Mouse (Mus musculus) gastrocnemius, adult 2 months (tissue): Measurements from ENCODE around the gene Gm12185. TPM values are rescaled to one million over a fixed set of nuclear protein-coding genes. Genes with fewer than 3 reads are reported as not detected.
"Not testable (repeated sequence)": the region's sequence is repeated elsewhere in the genome, so short reads cannot be mapped to it uniquely, and the experiment has no call there.

Experiments
- DNase-seq: peaks from one replicate; pipeline ENCODE4 v3.0.0; 2022
- H3K27ac ChIP-seq: fragments of 200-600 bp; 2 replicates; pipeline ENCODE4 v1.8.1; 2022; ENCODE audit warnings: mild to moderate bottlenecking
- H3K4me3 ChIP-seq: fragments of 200-600 bp; 2 replicates; pipeline ENCODE4 v1.8.1; 2022; ENCODE audit warnings: mild to moderate bottlenecking, moderate library complexity
- intact Hi-C: fragments of 180-260 bp; cut with DNase I; formaldehyde crosslinking; loops from one replicate; pipeline ENCODE4 v1.15.1; 2025
- long read RNA-seq, 2 experiments: library from polyadenylated mRNA; stranded (forward); transcript quantifications; one replicate each; pipeline ENCODE4 v2.0.0; 2021
- total RNA-seq, 2 experiments: library from RNA; stranded (reverse); gene quantifications; 2 replicates each; pipeline ENCODE4 v1.2.3; 2021

Gene Gm12185
- total RNA-seq, result under 1 TPM; 0.39 to 0.46 TPM
- long read RNA-seq, experiment 1, result 0 reads
- long read RNA-seq, experiment 2, partial matches to known transcripts, result 0 of 1 reads
- long read RNA-seq, experiment 2, other reads (novel, unspliced or antisense), result 1 of 1 reads

DNA sequence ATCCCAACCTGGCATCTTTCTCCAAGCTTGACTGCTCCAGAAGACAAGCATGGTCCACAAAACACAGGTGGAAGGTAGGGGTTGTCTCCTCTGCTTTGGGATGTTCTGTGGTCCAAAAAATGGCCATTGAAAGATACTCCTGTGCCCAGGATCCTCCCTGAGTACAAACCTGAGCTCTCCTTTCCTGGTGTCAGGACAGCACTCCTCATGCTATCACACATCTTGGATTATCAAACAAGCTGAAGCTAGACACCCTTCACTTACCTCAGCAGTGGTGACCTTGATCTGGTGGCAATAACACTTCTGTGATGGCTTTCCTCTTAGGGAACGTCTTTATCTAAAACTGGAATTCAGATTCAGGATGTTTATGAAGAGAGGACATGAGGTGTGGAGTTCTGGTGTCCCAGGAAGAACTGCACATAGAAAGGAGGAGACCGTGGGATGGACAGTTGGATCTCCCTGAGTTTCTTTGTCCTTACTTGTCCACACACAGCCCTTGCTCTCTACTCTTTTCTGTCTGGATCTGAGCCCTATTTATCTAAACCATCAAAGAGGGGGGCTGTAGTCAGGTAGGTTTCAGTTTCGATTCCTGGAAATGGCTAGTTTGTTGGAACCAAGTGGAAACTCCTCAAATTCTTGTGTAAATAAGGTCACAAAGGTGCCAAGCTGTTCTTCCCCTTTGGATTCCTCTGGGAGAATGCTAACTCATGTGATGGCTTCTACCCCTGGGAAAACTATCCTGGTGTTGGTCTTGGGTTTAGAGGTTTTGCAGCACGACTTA, at the start of gene Gm12185:
Gene Gm12185, minus strand, starts transcription at position 487 of the 781 bp plus-strand sequence.
- DNase-seq, result not testable (repeated sequence)
- intact Hi-C loops, result loop anchor here (10.0 kb wide), 1 partner anchor 93 kb away; no protein-coding TSS in a partner anchor
- Histone ChIP-seq H3K27ac (peak within 1 kb of the TSS; percentile 79), H3K4me3 (peak within 1 kb of the TSS; percentile 26)

DNA sequence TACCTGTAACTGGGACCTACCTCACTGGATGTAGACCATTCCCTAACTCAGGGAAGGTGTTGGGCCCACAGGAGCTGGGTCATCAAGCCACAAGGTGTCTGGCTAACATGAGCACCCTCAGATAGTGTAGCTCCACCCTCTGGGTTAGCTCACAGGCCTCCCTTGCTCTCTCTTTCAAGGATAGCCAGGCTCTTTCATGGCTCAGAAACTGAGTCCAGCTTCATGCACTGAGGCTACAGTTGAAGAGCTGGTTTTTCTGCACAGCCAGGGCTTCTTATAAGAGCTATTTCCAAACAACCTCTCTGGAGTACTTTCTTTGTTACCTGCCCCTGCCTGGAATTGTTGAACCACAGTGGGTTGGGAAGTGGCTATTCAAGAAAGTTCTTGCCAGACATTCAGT, 20.0 kb upstream of the Gm12185 start:
- DNase-seq, H3K27ac ChIP-seq, intact Hi-C loops, H3K4me3 ChIP-seq: not testable (repeated sequence)

DNA sequence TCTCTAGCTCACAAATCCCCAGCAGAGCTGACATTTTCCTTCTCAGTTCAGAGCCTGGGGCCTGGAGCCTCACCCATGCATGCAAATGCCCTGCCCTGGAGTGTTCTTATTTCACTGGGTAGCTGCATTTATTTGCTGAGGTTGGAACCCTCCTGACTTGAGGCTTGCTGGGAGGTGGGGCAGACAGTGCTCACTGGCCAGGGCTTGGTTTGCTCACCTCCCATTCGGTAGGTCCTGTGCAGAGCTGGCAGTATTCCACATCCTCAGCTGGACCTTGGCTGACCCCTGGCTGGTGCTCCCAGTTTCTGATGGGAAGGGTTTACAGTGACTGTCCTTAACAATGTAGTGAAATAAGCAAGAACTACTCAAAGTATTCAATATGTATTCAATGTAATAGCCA, 14.8 kb upstream of the Gm12185 start:
- DNase-seq, intact Hi-C loops, H3K27ac ChIP-seq: not testable (repeated sequence)

DNA sequence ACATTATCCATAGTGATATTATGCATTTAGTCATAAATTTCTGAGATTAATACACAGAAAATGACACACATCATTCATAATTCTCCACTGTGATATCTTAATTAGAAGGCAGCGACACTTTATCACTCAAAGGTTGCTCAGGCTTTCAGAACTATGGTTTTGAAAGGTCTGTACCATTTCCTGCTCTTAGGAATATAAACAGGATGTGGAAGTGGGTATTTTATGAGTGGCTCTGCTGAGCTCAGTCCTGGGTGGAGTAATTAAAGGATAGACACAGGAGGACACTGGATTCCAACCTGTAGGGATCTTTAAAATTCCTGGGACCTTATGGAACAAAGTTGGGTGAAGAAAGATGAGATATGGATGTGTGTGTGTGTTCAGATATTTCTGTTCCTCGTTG, 14.3 kb upstream of the Gm12185 start:
- H3K4me3 ChIP-seq, DNase-seq, H3K27ac ChIP-seq, intact Hi-C loops: not testable (repeated sequence)

More for the DNA sequence above, 14.8 kb upstream of the Gm12185 start:
- not testable (repeated sequence) for H3K4me3 ChIP-seq

DNA sequence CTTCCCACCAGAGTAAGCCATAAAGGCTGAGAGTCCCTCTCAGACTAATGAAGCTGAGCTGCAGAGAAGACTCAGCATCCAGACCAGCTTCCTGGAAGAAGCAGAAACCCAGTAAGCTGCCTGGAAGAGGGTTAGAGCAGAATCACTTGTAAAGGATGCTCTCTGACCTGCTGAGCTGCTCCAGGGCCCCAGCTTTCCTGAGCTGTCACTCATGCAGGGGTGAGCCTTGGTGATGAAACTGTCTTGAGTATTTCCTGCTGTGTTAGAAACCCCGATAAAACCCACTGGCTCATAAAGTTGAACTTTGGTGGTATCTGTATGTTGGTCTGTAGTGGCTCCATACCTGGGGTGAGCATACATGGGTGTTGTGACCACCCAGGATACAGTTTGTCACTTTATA, 8.4 kb upstream of the Gm12185 start:
- DNase-seq, H3K4me3 ChIP-seq, intact Hi-C loops, H3K27ac ChIP-seq: not testable (repeated sequence)

DNA sequence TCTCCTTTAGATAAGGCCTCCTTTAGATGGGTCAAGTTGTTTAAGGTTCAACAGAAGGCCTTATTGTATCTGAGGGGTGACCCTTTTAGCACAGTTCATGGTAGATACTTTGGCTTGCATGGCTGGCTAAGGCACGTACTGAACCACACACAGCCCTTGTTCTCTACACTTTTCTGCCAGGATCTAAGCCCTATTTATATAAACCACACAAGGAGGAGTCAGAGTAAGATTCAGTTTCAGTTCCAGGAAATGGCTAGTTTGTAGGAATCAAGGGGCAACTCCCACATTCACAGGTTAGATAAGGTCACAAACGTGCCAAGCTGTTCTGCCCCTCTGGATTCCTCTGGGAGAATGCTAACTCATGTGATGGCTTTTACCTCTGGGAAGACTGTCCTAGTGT, 2.0 kb upstream of the Gm12185 start, which contains the start of gene Tgtp1:
Gene Tgtp1, minus strand, starts transcription at position 155 of the 400 bp plus-strand sequence.
- H3K4me3 ChIP-seq, DNase-seq: not testable (repeated sequence)
- 0 out of 2 replicates have a peak within 1 kb of the TSS, but pooled peaks have one; percentile 24 for H3K27ac ChIP-seq
- intact Hi-C loops, result loop anchor here (10.0 kb wide), 1 partner anchor 91 kb away; no protein-coding TSS in a partner anchor

DNA sequence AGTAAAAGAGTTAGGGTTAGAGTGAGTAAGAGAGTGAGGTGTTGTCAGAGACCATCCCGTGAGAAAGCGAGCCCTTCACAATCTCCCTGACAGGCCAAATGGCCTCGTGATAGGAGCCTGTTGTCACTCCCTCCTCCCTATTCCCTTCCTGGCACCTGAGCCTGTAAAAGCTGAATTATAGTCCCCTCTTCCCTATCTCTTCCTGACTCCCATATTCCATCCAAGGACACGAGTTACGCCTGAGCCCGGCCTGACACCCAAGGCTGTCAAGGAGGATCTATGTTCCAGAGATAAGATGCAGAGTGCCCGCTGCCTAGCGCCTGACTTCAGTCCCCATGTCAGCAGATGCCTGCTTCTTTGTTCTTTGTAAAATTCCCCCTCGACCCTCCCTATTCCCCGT, 1.3 kb upstream of the Gm12185 start:
- not testable (repeated sequence) for H3K27ac ChIP-seq, H3K4me3 ChIP-seq, DNase-seq
- intact Hi-C loops, result loop anchor here (10.0 kb wide), 1 partner anchor 92 kb away; no protein-coding TSS in a partner anchor

DNA sequence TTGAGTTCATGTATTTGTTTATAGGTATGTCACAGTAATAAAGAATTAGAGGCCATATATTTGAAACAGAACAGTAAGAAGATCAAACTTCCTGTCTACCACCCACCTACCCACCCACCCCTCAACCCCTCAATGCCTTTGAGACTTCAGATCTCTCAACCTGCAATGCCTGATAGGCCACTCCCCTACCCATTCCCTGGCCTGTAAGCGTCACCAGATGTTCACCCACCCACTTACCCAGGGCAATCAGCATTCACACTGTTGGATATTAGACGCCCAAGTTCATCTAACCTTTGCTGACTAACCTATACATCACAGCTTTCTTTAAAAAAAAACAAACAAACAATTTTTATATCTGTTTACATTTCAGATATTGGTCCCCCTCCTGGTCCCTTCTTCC, 2.0 kb downstream of the Gm12185 start:
- not testable (repeated sequence) for H3K27ac ChIP-seq, DNase-seq, H3K4me3 ChIP-seq
- intact Hi-C loops, result loop anchor here (10.0 kb wide), 1 partner anchor 95 kb away; no protein-coding TSS in a partner anchor

DNA sequence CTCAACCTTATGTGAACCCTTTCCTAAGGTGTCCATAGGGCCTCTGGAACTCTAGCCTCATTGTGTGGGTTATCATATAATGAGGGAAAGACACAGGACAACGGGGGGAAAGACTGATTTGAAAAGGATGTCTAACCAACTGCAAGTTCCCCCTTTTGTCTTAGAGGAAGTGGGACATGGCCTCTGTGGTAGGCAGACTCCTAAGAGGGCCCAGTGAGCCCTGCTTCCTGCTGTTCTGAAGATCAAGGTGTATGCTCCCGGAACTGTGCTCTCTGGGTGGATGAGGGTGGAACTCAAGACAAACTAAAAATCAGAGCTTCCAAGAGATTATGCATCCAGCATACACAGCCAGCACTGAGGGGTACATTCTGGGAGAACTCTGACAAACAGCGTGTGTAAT, 3.8 kb downstream of the Gm12185 start:
- DNase-seq, H3K4me3 ChIP-seq, intact Hi-C loops, H3K27ac ChIP-seq: not testable (repeated sequence)

DNA sequence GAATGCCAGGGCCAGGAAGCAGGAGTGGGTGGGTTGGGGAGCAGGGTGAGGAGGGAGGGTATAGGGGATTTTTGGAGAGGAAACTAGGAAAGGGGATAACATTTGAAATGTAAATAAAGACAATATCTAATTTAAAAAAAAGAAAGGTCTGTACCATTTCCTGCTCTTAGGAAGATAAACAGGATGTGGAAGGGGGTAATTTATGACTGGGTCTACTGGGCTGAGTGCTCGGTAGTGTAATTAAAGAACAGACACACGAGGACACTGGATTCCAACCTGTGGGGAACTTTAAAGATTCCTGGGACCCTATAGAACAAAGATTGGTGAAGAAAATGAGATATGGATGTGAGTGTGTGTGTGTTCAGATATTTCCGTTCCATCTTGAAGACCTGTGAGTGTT, 9.2 kb downstream of the Gm12185 start:
- H3K4me3 ChIP-seq, DNase-seq, intact Hi-C loops, H3K27ac ChIP-seq: not testable (repeated sequence)

DNA sequence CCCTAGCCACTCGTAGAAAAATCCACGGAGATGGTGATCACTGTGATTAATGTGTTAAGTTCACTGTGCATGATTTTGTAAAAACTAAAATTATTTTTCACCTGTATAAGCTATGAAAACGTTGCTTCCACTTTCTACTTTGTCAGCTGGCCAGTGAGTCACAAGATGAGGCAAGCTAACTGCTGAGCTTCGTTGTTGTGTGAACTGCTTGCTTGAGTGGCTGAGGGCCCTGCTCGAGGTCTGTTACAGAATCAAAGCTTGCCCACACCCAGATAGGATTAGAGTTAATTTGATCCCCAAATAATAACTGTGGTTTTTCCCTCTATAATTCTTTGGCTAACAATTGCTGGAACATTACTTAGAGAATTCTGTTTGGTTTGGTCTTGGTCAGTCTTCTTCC, 12.0 kb downstream of the Gm12185 start:
- H3K27ac ChIP-seq, H3K4me3 ChIP-seq, DNase-seq, intact Hi-C loops: not testable (repeated sequence)

DNA sequence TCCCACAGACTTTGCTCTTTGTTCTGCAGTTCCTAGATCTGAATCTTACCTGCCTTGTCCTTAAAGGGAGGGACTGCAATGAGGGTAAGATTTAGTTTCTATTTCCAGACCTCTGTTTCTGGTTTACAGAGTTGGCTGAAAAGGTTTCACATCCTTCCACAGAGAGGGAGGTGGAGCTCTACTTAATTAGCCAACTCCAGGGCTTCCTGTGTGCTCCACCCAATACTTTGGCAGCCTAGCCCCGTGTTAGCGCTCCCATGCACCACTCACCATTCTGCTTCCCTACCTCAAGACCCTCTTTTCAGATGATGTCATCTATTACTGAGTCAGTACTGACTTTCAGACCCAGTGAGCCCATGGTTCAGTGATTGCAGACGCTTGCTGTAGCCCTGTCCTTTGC, 12.8 kb downstream of the Gm12185 start, which contains the start of gene 9930111J21Rik1:
Gene 9930111J21Rik1, minus strand, starts transcription at position 148 of the 400 bp plus-strand sequence.
- H3K27ac ChIP-seq, H3K4me3 ChIP-seq, intact Hi-C loops, DNase-seq: not testable (repeated sequence)

DNA sequence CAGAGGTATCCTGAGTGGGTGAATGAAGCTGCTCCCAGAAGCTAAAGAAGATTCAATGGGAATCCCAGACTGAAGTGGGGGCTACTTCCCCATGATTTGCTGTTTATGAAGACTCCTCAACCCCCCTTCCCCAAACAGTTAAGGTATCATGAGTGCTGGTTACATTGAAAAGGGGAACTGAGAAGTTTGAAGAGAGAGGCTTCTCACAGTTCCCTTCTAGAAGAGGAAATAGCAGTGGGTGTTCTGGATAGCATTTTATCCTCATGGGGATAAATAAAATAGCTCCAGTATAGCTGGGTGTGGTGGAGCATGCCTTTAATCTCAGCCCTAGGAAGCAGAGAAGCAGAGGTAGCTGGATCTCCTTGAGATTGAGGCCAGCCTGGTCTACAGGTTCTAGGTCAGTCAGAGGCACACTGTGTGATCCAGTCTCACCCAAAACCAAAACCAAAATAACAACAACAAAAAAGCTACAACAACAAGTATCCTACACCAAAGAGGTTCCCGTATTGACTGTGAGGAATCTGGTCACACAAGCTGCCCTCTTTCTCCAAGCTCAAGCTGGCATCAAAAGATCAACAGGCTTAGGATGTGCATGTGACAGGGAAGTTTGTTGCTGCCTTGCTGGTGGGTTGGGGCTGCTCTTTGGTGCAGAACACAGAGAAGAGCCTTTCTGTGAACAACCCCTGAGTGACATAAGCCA, 13.6 kb downstream of the Gm12185 start, which contains the start of gene Olfr56:
Gene Olfr56, plus strand, starts transcription at position 650 of the 700 bp plus-strand sequence.
- H3K27ac ChIP-seq, intact Hi-C loops, DNase-seq, H3K4me3 ChIP-seq: not testable (repeated sequence)

DNA sequence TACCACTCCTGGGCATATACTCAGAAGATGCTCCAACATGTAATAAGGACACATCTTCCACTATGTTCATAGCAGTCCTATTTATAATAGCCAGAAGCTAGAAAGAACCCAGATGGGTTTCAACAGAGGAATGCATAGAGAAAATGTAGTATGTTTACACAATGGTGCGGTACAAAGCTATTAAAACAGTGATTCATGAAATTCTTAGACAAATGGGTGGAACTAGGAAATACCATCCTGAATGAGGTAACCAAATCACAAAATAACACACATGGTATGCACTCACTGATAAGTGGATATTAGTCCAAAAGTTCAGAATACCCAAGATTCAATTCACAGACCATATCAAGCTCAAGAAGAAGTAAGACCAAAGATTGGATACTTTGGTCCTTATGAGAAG, 17.3 kb downstream of the Gm12185 start:
- H3K4me3 ChIP-seq, H3K27ac ChIP-seq, DNase-seq, intact Hi-C loops: not testable (repeated sequence)

DNA sequence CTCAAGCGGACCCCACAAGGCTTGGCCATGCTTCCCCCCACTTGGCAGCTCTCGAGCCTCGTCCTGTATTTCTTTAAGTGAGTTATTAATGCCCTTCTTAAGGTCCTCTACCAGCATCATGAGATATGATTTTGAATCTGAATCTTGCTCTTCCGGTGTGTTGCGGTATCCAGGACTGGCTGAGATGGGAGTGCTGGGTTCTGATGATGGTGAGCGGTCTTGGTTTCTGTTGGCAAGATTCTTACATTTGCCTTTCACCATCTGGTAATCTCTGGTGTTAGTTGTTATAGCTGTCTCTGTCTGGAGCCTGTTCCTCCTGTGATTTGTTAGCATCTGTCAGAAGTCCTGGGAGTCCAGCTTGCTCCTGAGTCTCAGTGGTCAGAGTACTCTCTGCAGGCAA, 45.9 kb downstream of the Gm12185 start, which contains the start of gene Psme2b:
Gene Psme2b, minus strand, starts transcription at position 101 of the 400 bp plus-strand sequence.
- DNase-seq, H3K4me3 ChIP-seq, intact Hi-C loops, H3K27ac ChIP-seq: not testable (repeated sequence)

DNA sequence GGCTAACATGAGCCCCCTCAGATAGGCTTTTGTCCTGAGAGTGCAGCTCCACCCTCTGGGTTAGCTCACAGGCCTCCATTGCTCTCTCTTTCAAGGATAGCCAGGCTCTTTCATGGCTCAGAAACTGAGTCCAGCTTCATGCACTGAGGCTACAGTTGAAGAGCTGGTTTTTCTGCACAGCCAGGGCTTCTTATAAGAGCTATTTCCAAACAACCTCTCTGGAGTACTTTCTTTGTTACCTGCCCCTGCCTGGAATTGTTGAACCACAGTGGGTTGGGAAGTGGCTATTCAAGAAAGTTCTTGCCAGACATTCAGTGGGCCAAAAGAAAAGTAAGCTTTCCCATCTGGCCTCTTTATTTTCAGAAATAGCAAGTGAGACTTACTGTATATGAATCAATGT, 52.7 kb downstream of the Gm12185 start:
- intact Hi-C loops, H3K4me3 ChIP-seq, DNase-seq, H3K27ac ChIP-seq: not testable (repeated sequence)

DNA sequence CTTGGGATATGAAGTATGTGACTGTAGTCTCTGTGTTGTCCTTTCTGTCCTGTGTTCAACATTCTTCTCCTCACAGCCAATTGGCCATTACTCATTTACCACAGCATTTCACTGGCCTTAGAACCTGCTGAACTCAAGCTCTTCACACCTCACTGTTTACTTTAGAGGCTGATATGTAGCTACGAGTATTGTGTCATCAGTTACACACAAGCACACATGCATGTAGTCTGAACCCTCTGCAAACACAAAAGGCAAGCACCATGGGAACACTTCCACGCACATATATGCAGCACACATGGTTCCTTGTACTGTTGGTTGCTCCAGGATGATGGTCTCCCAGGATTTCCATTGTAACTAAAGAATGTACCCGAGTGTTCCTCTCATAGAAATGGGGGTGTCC, 56.7 kb downstream of the Gm12185 start:
- H3K4me3 ChIP-seq, H3K27ac ChIP-seq, intact Hi-C loops, DNase-seq: not testable (repeated sequence)

DNA sequence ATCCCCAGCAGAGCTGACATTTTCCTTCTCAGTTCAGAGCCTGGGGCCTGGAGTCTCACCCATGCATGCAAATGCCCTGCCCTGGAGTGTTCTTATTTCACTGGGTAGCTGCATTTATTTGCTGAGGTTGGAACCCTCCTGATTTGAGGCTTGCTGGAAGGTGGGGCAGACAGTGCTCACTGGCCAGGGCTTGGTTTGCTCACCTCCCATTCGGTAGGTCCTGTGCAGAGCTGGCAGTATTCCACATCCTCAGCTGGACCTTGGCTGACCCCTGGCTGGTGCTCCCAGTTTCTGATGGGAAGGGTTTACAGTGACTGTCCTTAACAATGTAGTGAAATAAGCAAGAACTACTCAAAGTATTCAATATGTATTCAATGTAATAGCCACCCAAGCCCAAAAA, 58.1 kb downstream of the Gm12185 start:
- DNase-seq, H3K27ac ChIP-seq, intact Hi-C loops, H3K4me3 ChIP-seq: not testable (repeated sequence)
